Mouse (Mus musculus) brown adipose tissue, adult 24 weeks (tissue): ENCODE measurements at regions not wholly inside any gene's neighbourhood (a gene's known extent, or its start where the extent isn't known, plus 50 kb on each side); places are given as distances from the start of the nearest gene placed in this dataset.

Experiments used
- H3K27ac ChIP-seq: fragments of 200-500 bp; replicated peaks from 2 replicates; pipeline ENCODE4 v1.5.1; 2012; ENCODE audit warnings: low read depth, mild to moderate bottlenecking, low read length
- H3K4me1 ChIP-seq: fragments of 200-500 bp; 2 replicates; pipeline ENCODE4 v1.6.1; 2012; ENCODE audit warnings: low read length, mixed read lengths; ENCODE audit not compliant: control insufficient read depth, insufficient read depth, insufficient read length
- H3K4me3 ChIP-seq: fragments of 200-500 bp; 2 replicates; pipeline ENCODE4 v1.5.1; 2012; ENCODE audit warnings: low read depth, mild to moderate bottlenecking, low read length, moderate library complexity; ENCODE audit not compliant: insufficient read depth

DNA sequence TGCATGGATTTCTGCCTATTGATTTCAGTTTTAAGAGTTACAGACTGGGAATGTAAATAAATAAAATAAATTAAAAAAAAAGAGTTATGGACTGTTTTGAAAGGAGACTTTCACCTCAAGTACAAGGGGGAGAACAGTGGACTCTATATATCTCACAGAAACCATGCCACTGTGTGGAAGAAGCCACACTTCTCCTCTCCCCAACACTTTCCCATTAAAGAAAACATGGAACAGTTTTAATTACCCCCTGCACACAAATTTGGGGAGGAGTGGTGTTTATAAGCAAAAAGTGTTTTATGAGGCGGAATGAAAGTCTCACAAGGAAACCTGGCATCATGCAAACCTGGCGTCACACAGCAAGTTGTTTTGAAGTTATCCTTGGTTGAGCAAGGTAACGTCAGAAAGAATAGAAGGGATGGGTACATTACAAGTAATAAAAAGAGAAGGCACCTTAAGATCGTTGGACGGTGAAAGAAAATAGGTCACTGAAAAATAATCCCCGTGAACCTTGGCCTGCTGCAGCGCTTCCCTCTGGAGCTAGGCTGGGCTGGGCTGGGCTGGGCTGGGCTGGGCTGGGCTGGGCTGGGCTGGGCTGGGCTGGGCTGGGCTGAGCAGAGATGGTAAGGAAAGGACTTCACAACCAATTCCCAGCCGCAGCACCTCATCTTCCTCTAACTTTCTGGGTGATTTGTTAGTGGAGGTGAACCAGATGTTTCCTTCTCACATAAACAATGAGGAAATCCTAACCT is 232.2 kb upstream of the Tank start:
- Histone ChIP-seq H3K4me1 (peaks cover 2% of the 10 kb centered on the region; the same call in 1 of the 2 replicates), H3K27ac (no peak overlapping the region), H3K4me3 (no peak overlapping the region)

DNA sequence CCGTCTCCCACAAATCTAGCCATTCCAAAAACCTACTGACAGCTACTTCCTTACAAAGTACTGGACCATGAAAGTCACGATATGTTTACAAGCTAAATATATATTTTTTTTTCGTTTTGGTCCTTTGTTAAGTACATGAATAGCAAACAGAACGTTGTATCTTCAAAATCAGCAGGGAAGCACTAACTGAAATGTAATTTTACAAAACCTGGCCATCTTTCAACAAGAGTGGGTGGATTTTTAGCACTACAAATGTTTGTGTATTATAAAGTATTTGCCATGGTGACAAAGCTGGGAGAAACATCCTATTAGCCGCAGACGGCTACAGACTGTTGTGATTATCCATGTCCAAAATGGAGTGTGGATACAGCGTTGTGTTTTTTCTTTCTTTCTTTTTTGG is 233.1 kb upstream of the Tank start:
- Histone ChIP-seq H3K27ac (no peak overlapping the region), H3K4me1 (peaks cover 2% of the 10 kb centered on the region; the same call in 1 of the 2 replicates), H3K4me3 (no peak overlapping the region)

DNA sequence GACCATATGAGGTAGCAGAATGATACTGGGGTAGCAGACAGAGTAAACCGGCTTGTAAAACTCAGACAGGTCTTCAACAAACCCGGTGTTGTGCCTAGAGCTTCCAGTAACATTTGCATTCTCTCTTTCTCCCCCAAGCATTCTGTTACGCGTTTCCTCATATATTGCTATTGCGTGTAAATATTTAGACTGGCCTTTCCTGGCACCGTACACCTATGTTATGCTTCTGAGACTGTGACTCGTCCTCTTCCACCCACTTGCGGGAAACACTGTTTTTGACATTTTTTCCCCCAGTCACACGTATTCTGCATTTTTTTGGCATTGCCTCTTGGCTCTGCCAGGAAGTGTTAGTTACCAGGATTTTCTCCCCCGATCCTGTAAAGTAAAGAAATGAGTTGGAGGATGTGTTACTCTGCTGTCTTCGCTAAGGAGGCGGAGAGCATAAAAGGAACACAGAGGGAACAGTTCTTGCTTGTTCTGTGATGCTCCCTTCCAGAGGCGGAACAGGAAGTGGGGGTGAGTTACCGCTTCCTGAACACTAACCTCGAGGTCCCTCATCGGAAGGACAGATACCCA is 233.7 kb upstream of the Tank start:
- Histone ChIP-seq H3K4me1 (peaks cover 2% of the 10 kb centered on the region; the same call in 1 of the 2 replicates), H3K27ac (no peak overlapping the region), H3K4me3 (no peak overlapping the region)

- Histone ChIP-seq H3K4me3 (no peak overlapping the region), H3K27ac (no peak overlapping the region), H3K4me1 (peaks cover 2% of the 10 kb centered on the region; the same call in 1 of the 2 replicates)
Observed at GRCm38 (mm10) chr2:61341254-61341653, 237.1 kb upstream of the Tank start.

DNA sequence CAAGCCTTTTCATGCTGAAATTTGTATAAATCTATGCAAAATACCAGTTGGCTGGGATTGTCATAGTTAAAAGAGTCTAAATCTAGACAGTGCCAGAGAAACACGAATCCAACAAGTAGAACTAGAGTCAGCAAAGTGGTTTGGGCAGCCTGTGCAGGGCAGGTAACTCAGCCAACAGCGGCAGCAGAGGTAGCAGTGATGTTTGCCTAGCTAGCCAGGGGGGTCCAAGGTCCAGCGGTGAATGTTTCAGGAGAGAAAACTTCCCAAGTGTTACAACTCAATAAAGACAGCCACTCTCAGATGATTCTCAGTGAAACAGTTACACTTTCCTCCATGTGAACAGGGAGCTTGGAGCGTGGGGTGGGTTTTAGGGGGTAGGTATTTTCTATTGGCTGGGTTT is 259.2 kb upstream of the Tank start:
- Histone ChIP-seq H3K27ac (no peak overlapping the region), H3K4me1 (no peaks in the 10 kb centered on the region), H3K4me3 (no peak overlapping the region)

DNA sequence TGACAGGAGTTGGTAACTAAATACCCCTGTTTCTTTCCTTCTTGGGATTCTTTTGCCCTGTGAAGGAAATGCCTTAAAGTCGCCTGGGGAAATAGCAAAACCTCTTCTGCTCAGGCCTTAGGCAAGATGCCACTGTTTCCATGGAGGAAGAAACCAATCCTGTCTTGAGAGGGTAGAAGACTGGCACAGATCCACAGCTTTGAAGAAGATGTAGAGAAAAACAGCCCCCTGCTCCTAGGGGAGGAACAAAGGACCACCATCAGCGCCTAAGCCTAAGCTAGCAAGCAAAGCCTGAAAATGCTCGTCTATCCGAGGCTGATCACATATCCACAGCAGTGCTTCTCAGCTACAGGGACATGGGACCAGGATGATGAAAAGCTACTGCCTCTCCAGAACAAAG is 268.0 kb upstream of the Tank start:
- no peak overlapping the region for H3K27ac ChIP-seq
- H3K4me3 ChIP-seq, result no peak overlapping the region
- no peaks in the 10 kb centered on the region for H3K4me1 ChIP-seq

GRCm38 (mm10) chr2:61309219-61309618 is 269.2 kb upstream of the Tank start:
- Histone ChIP-seq H3K4me1 (no peaks in the 10 kb centered on the region), H3K4me3 (no peak overlapping the region), H3K27ac (no peak overlapping the region)

DNA sequence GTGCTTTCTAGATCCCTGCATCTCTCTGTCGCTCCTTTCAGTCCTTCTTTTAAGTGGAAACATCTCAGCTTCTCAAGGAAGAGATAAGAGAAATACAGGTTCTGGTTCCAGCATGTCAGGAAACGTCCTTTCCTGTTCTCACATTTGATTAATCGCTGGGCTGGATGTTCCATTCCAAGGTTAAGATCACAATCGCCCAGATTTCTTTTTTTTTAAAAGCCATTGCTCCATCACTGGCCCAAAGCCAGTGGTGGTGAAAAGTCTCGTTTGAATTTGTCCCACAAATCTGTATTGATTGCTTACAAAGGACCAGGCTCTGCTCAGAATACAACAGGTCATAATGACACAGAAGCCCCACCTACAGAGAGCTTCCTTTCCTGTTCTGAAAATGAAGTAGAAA is 281.2 kb upstream of the Tank start:
- H3K27ac ChIP-seq, result peak overlapping the region; percentile 31; the same call in 1 of the 2 replicates
- peaks cover 10% of the 10 kb centered on the region for H3K4me1 ChIP-seq
- H3K4me3 ChIP-seq, result no peak overlapping the region

DNA sequence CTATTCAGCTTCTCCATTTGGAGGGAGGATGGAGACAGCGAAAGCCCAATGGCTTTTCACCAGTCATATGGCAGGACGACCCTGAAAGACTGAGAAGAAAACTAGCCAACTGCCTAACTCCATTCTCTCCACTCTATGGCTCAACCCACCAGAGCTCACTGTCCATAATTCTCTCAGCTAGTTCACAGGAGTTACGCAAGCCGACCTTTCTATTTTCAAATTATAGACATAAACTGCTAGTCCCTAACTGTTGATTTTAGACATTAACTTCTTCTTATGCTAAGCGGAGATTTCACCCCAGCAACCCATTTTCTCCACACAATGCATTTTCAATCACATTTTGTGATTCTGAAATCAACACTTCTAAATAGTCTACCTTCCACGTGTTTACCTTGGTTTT is 281.8 kb upstream of the Tank start:
- no peak overlapping the region for H3K4me3 ChIP-seq
- peak overlapping the region; percentile 62 for H3K27ac ChIP-seq
- peaks cover 10% of the 10 kb centered on the region for H3K4me1 ChIP-seq

DNA sequence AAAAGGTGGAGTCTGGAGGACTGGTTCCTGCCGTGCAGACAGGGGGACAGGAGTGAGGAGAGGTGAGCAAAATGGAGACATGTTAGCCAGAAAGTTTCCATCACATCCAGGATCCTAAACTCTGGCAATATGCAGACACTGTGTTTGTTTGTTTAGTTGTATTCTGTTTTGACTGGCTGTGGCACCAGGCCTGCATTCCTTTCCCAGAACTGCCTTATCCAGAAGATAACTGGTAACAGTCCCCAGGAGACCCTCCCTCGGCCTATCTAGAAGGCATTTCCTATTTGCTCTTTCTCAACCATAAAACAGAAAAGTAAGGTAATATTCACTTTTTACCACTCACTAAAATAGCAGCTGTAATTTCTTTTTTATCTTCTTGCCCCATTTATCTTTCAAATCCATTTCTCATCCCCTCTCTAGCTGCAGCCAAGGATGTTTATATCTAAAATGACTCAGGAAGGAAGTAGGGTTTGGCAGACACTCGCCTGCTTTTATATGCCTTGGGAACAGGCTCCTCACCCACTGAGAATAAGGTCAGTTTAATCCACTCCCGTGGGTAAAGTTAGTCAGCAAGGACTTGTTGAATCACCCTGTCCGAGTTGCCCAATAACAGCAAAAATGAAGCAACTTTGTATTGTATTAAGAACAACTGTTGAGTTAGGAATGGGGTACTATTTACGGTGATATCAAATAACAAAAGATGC is 283.0 kb upstream of the Tank start:
- peak overlapping the region; percentile 6; the same call in 1 of the 2 replicates for H3K27ac ChIP-seq
- H3K4me3 ChIP-seq, result no peak overlapping the region
- H3K4me1 ChIP-seq, result peaks cover 10% of the 10 kb centered on the region

DNA sequence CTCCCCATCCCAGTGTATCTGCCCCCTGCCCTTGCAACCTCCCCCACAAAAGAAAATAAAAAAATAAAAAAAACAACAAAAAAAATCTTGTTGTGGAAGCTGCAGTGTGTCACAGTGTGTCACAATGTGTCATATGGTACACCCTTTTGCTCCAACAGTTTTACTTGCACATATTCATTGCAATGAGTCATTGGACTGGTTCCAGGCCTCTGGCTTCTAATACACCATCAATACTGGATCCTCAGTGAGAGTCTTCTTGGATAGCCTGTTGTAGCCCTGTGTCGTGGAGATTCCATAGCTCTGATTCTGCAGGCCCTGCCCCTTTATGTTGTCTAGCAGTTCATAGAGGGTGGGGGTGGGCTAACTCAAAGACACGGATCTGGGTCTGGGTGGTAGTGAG is 290.1 kb upstream of the Tank start:
- no peaks in the 10 kb centered on the region for H3K4me1 ChIP-seq
- no peak overlapping the region for H3K4me3 ChIP-seq
- H3K27ac ChIP-seq, result no peak overlapping the region

GRCm38 (mm10) chr2:61284706-61285105 is 293.7 kb upstream of the Tank start:
- no peak overlapping the region for H3K27ac ChIP-seq
- no peak overlapping the region for H3K4me3 ChIP-seq
- H3K4me1 ChIP-seq, result no peaks in the 10 kb centered on the region

DNA sequence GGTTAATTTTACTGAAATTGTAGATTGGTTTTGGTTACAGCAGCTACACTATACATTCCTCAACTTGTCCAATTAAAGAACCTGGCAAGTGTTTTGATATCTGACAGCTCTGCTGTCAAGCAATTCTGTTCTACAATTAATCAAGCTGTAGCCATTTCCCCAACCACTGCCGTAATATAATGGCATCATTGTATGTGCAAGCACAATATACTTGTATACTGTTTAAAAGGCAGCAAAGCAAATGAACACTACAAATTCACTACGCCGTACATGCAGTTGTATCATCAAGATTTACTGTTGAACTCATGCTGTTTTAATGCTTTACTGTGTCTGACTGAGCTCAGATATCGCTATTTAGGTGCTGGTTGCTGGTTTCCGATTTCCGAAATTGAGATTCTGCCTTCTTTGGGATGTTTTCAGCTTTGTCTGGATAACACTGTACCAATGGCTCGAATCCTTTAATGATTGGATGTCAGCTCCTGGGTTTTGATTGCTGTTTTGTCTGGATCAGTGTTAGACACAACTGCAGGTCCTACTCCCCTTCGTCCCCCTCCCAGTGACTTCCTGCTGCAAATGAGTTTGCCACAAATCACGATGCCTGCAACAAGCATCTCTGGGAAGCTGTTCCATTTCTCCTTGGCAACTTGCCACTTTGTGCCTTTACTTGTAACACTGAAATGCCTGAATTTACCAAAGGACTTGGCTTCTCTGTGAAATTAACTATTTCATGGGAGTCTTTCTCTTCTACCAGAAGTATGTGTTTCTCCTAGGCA is 294.4 kb upstream of the Tank start:
- Histone ChIP-seq H3K4me3 (no peak overlapping the region), H3K4me1 (no peaks in the 10 kb centered on the region), H3K27ac (no peak overlapping the region)

GRCm38 (mm10) chr2:61272721-61273120 is 305.7 kb upstream of the Tank start:
- H3K27ac ChIP-seq, result no peak overlapping the region
- peaks cover 4% of the 10 kb centered on the region; the same call in 1 of the 2 replicates for H3K4me1 ChIP-seq
- no peak overlapping the region for H3K4me3 ChIP-seq

- Histone ChIP-seq H3K27ac (no peak overlapping the region), H3K4me1 (peaks cover 4% of the 10 kb centered on the region; the same call in 1 of the 2 replicates), H3K4me3 (no peak overlapping the region)
Observed at GRCm38 (mm10) chr2:61267706-61268105, 304.7 kb upstream of the Rbms1 start.
